Mouse (Mus musculus) midbrain, embryonic 13.5 days (tissue): ENCODE measurements around the gene Ddit4. TPM values are rescaled to one million over a fixed set of nuclear protein-coding genes. Genes with fewer than 3 reads are reported as not detected.

Experiments used
- ATAC-seq: fragments of 200-750 bp; cut with Nextera tagmentation; 2 replicates; pipeline ENCODE4 v1.8.0; 2017; ENCODE audit warnings: mild to moderate bottlenecking, moderate TSS enrichment, moderate library complexity
- H3K27ac ChIP-seq: fragments of 300-500 bp; sonication (generic); 2 replicates; pipeline ENCODE4 v1.5.1; 2015; ENCODE audit warnings: inconsistent platforms, mild to moderate bottlenecking, moderate library complexity
- H3K27me3 ChIP-seq: fragments of 300-500 bp; sonication (generic); 2 replicates; pipeline ENCODE4 v1.6.1; 2015; ENCODE audit warnings: mild to moderate bottlenecking, inconsistent platforms
- H3K36me3 ChIP-seq: fragments of 300-500 bp; sonication (generic); 2 replicates; pipeline ENCODE4 v1.6.1; 2015; ENCODE audit warnings: mild to moderate bottlenecking, inconsistent platforms
- H3K4me1 ChIP-seq: fragments of 300-500 bp; sonication (generic); replicated peaks from 2 replicates; pipeline ENCODE4 v1.6.1; 2015; ENCODE audit warnings: inconsistent platforms
- H3K4me2 ChIP-seq: fragments of 300-500 bp; sonication (generic); replicated peaks from 2 replicates; pipeline ENCODE4 v1.6.1; 2015; ENCODE audit warnings: moderate library complexity, mild to moderate bottlenecking, inconsistent platforms
- H3K4me3 ChIP-seq: fragments of 300-500 bp; sonication (generic); replicated peaks from 2 replicates; pipeline ENCODE4 v1.5.1; 2015; ENCODE audit warnings: mild to moderate bottlenecking, inconsistent platforms
- H3K9ac ChIP-seq: fragments of 300-500 bp; sonication (generic); replicated peaks from 2 replicates; pipeline ENCODE4 v1.6.1; 2015; ENCODE audit warnings: mild to moderate bottlenecking, inconsistent platforms
- H3K9me3 ChIP-seq: fragments of 300-500 bp; sonication (generic); 2 replicates; pipeline ENCODE4 v1.6.1; 2016; ENCODE audit warnings: mild to moderate bottlenecking, inconsistent platforms
- WGBS: fragments of 180-500 bp; shearing (Covaris S2); methylation state at CpG from one replicate; pipeline ENCODE4 v1.1.7; 2015; 5-methylcytosine and 5-hydroxymethylcytosine counted together
- polyA plus RNA-seq: library from polyadenylated mRNA; unstranded; fragments of >200 nt; fragmentation: Nextera tagmentation; extraction: Ambion mirVana; gene quantifications from 2 replicates; pipeline ENCODE4 v1.2.1, GENCODE M21; 2015

Gene Ddit4
- polyA plus RNA-seq, 1 experiment from 2014 or later = 58.7 TPM

DNA sequence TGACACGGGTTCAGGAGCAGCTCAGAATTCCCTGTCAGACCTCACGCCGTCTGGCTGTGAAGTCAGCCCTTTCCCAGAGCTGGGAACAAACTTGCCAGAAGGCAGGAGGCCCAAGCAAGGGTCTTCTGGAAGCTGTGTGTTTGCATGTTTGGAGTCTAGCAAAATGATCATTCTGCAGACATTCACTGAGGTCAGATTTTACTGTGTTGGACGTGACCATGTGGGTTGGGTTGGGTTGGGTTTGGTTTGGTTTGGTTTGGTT, 51.5 kb downstream of the Ddit4 start:
- no peak; the same call in 1 of the 2 replicates for ATAC-seq
- no peaks in the 10 kb centered on the region for H3K27me3 ChIP-seq
- H3K4me1 ChIP-seq = peaks cover 84% of the 10 kb centered on the region
- H3K27ac ChIP-seq = peak overlapping the region; percentile 98
- 43% methylated on average over 4 of the region's 4 CpGs for WGBS
- no peaks in the 10 kb centered on the region for H3K9me3 ChIP-seq
- H3K4me3 ChIP-seq = no peak overlapping the region
- peaks cover 16% of the 10 kb centered on the region for H3K36me3 ChIP-seq
- peak overlapping the region; percentile 35 for H3K4me2 ChIP-seq
- H3K9ac ChIP-seq = peak overlapping the region; percentile 36; the same call in 1 of the 2 replicates

Other genes starting within 250 kb of the Ddit4 start
- 72.2 and 73.0 TPM in 2 replicates for gene Micu1, start 249.4 kb downstream of the Ddit4 start, polyA plus RNA-seq
- gene Dnajb12, start 72.3 kb downstream of the Ddit4 start, polyA plus RNA-seq = 18.3 and 18.6 TPM in 2 replicates
- 49.5 and 50.6 TPM in 2 replicates for gene Ascc1, start 51.0 kb upstream of the Ddit4 start, polyA plus RNA-seq
- gene Anapc16, start 51.3 kb upstream of the Ddit4 start, polyA plus RNA-seq = 121 TPM in 2 replicates
- gene Spock2, start 154.4 kb upstream of the Ddit4 start, polyA plus RNA-seq = 51.8 TPM in 2 replicates